In the genomic region with DNA sequence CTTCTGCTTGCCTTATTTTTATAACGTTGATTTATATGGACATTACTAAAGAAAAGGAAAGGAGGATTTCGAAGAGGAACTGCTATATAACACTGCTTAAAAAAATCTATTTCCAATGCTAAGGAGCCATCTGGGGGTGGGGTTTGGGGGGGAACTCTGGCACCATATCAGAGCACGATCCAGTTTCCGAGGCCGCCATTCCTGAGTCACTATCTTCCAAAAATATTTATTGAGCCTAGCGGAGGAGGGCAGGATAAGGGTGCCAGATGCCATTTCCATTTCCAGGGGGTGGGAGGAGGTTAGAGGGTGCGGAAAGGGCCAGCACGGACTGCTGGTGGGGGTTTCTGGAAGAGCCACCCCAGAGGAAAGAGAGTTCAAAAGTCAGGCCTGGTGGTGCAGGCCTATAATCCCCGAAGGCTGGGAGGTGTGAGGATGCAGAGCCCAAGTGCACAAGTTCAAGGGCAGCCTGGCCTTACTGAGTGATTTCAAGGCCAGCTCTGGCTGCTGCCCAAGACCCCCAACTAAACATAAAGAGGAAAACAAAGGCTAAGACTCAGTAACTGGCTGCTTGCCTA, we compare ENCODE assay signal across 17 mouse cellular contexts.
DNase-seq lines count a peak whose midpoint lies in the region; ATAC-seq and TF ChIP-seq lines count a peak whose summit lies in the region.
"Had no signal": no experiment of that assay in that cellular context is flagged by ENCODE, and none has a peak within 500 bp of the region (broad histone marks: within the 10 kb centered on the region; RNA-seq: fewer than 3 reads in every experiment).

No protein-coding gene starts in this region.

- H3K27ac ChIP-seq in kidney, embryonic 14.5 days (ENCODE audit: low read depth, low read length) = no peak overlapping the region; the same call in 1 of the 2 replicates
- H3K27ac ChIP-seq in lung, embryonic 16.5 days (ENCODE audit: low read length) = peak overlapping the region; percentile 80
- H3K27ac ChIP-seq: embryonic facial prominence, embryonic 10.5 days; neural tube, embryonic 15.5 days had no signal

- H3K27me3 ChIP-seq in kidney, embryonic 14.5 days (ENCODE audit: control insufficient read depth, insufficient read depth, low read length) = no peaks in the 10 kb centered on the region; the same call in 1 of the 2 replicates
- no peaks in the 10 kb centered on the region for H3K27me3 ChIP-seq in lung, embryonic 16.5 days (ENCODE audit: control insufficient read depth, insufficient read depth, low read depth, low read length)

- no peaks in the 10 kb centered on the region for H3K9me3 ChIP-seq in kidney, embryonic 14.5 days (ENCODE audit: control insufficient read depth, low read length)
- no peaks in the 10 kb centered on the region for H3K9me3 ChIP-seq in lung, embryonic 16.5 days (ENCODE audit: control insufficient read depth, low read length)
- H3K9me3 ChIP-seq: embryonic facial prominence, embryonic 10.5 days; neural tube, embryonic 15.5 days had no signal

- ATAC-seq in kidney, embryonic 14.5 days (ENCODE audit: low FRiP score, low TSS enrichment) = peak; percentile 72
- ATAC-seq in lung, embryonic 16.5 days (ENCODE audit: low read depth) = peak; percentile 60
- no peak for ATAC-seq in CD4-positive, CD25-positive, alpha-beta regulatory T cell, adult 4 months
- ATAC-seq: activated CD4-positive, CD25-positive, alpha-beta regulatory T cell, adult 4 months; forebrain, postnatal 0 days; hindbrain, embryonic 16.5 days had no signal

- DNase-seq in adrenal gland, postnatal 10 days = peak; percentile 15
- DNase-seq in adrenal gland, adult 8-10 months = no peak
- no peak for DNase-seq in kidney, adult 8-10 months
- DNase-seq in lung, adult 2 months = no peak
- DNase-seq in ovary, postnatal 10 days (ENCODE audit: low spot score) = peak; percentile 15
- DNase-seq: forebrain, postnatal 0 days; gastrocnemius, postnatal 10 days; kidney, adult 2 months had no signal

- 48% methylated on average over 9 of the region's 9 CpGs for WGBS in kidney, embryonic 14.5 days
- 20% methylated on average over 9 of the region's 9 CpGs for WGBS in lung, embryonic 16.5 days
- 42% methylated on average over 9 of the region's 9 CpGs for WGBS in lung, adult 2 months

- no peak overlapping the region for H3K4me2 ChIP-seq in kidney, embryonic 14.5 days (replicated peaks; ENCODE audit: low read depth, low read length)
- H3K4me2 ChIP-seq in lung, embryonic 16.5 days (ENCODE audit: low read depth, low read length) = peak overlapping the region; percentile 25; the same call in 1 of the 2 replicates
- H3K4me2 ChIP-seq: liver, embryonic 11.5 days; midbrain, embryonic 11.5 days; neural tube, embryonic 15.5 days had no signal

- H3K9ac ChIP-seq in kidney, embryonic 14.5 days (ENCODE audit: low read depth, low read length) = no peak overlapping the region
- no peak overlapping the region; the same call in 1 of the 2 replicates for H3K9ac ChIP-seq in lung, embryonic 16.5 days (ENCODE audit: low read length)
- H3K9ac ChIP-seq: forebrain, postnatal 0 days; neural tube, embryonic 15.5 days had no signal

- no peak overlapping the region for H3K4me3 ChIP-seq in kidney, embryonic 14.5 days (ENCODE audit: low read length)
- H3K4me3 ChIP-seq in lung, embryonic 16.5 days (ENCODE audit: low read length) = no peak overlapping the region
- no peak overlapping the region for H3K4me3 ChIP-seq in lung, adult 2 months (replicated peaks; ENCODE audit: extremely low read depth, low read depth, low read length)
- H3K4me3 ChIP-seq: embryonic facial prominence, embryonic 10.5 days; neural tube, embryonic 15.5 days had no signal

- no peak for TF ChIP-seq CTCF in lung, adult 2 months (IDR thresholded peaks at IDR 0.05; ENCODE audit: insufficient read depth, low read length)

- H3K4me1 ChIP-seq in kidney, embryonic 14.5 days (ENCODE audit: control insufficient read depth, insufficient read depth, low read length) = no peaks in the 10 kb centered on the region
- H3K4me1 ChIP-seq in lung, embryonic 16.5 days (replicated peaks; ENCODE audit: control insufficient read depth, insufficient read depth, low read length) = peaks cover 22% of the 10 kb centered on the region
- H3K4me1 ChIP-seq in lung, adult 2 months (ENCODE audit: control insufficient read depth, insufficient read depth, low read length) = no peaks in the 10 kb centered on the region
- H3K4me1 ChIP-seq: embryonic facial prominence, embryonic 10.5 days; neural tube, embryonic 15.5 days had no signal

- H3K36me3 ChIP-seq in kidney, embryonic 14.5 days (ENCODE audit: control insufficient read depth, insufficient read depth, low read length) = no peaks in the 10 kb centered on the region
- H3K36me3 ChIP-seq in lung, embryonic 16.5 days (ENCODE audit: control insufficient read depth, insufficient read depth, low read length) = no peaks in the 10 kb centered on the region
- H3K36me3 ChIP-seq: embryonic facial prominence, embryonic 10.5 days; neural tube, embryonic 15.5 days had no signal

- TF ChIP-seq POLR2A in lung, adult 2 months (IDR thresholded peaks at IDR 0.05; ENCODE audit: borderline replicate concordance, extremely low read depth, low read depth, low read length) = no peak

Comparison
In these comparisons a context has a peak if more than half of its experiments do, and no peak if none do; other contexts are left out.
1. DNase-seq: peak in adrenal gland, postnatal 10 days (single experiment) and ovary, postnatal 10 days (single experiment); none in adrenal gland, adult 8-10 months (single experiment), kidney, adult 8-10 months (0 of 2) and lung, adult 2 months (single experiment).